Mouse (Mus musculus) cerebellum, adult 2 months (tissue): Measurements from ENCODE around the gene Sel1l. TPM values are rescaled to one million over a fixed set of nuclear protein-coding genes. Genes with fewer than 3 reads are reported as not detected.
A peak's percentile ranks its signal among the peaks of the same experiment; 100 is the strongest.
"Not testable (repeated sequence)": the region's sequence is repeated elsewhere in the genome, so short reads cannot be mapped to it uniquely, and the experiment has no call there.

Source experiments
- DNase-seq, 2 experiments: peaks; one replicate each; pipeline ENCODE4 v3.0.0; 2021
- H3K27ac ChIP-seq: fragments of 200-500 bp; 2 replicates; pipeline ENCODE4 v1.5.1; 2012; ENCODE audit warnings: low read length, control low read depth, inconsistent platforms; ENCODE audit not compliant: insufficient read depth
- H3K27me3 ChIP-seq: fragments of 200-500 bp; 2 replicates; pipeline ENCODE4 v1.6.1; 2012; ENCODE audit warnings: inconsistent platforms, mild to moderate bottlenecking, low read length, moderate library complexity; ENCODE audit not compliant: control insufficient read depth, insufficient read depth
- H3K4me1 ChIP-seq: fragments of 200-500 bp; 2 replicates; pipeline ENCODE4 v1.6.1; 2011; ENCODE audit warnings: low read length; ENCODE audit not compliant: control insufficient read depth, insufficient read depth
- H3K4me3 ChIP-seq: fragments of 200-500 bp; replicated peaks from 2 replicates; pipeline ENCODE3; 2011; ENCODE audit warnings: mild to moderate bottlenecking, low read depth, low read length, control low read depth; ENCODE audit not compliant: insufficient read depth
- CTCF ChIP-seq: fragments of 200-500 bp; IDR thresholded peaks from 2 replicates; pipeline ENCODE4 v1.5.1; 2011; ENCODE audit warnings: low read depth, mild to moderate bottlenecking, control low read depth, low read length, moderate library complexity, borderline replicate concordance; ENCODE audit not compliant: insufficient read depth
- POLR2A ChIP-seq: fragments of 200-500 bp; IDR thresholded peaks from 2 replicates; pipeline ENCODE4 v1.6.1; 2011; ENCODE audit warnings: low read length, control low read depth, borderline replicate concordance; ENCODE audit not compliant: insufficient read depth
- WGBS: fragments of 180-500 bp; shearing (Covaris S2); methylation state at CpG from one replicate; pipeline ENCODE4 v1.1.7; 2018; 5-methylcytosine and 5-hydroxymethylcytosine counted together
- polyA plus RNA-seq: library from polyadenylated mRNA; depleted of rRNA; stranded (reverse); fragments of >200 nt; gene quantifications from 2 replicates; pipeline ENCODE4 v1.2.3, GENCODE M21; 2012

Sel1l gene
- polyA plus RNA-seq, 1 experiment, result 87.1 TPM

GRCm38 (mm10) chr12:91799379-91799773 is 49.6 kb downstream of the Sel1l start:
- H3K4me3 ChIP-seq, result no peak overlapping the region
- no peaks in the 10 kb centered on the region for H3K27me3 ChIP-seq
- WGBS, result 18% methylated on average over 6 of the region's 6 CpGs
- no peak overlapping the region for H3K27ac ChIP-seq
- DNase-seq, result no peak
- no peak for TF ChIP-seq POLR2A
- no peak for TF ChIP-seq CTCF
- no peaks in the 10 kb centered on the region for H3K4me1 ChIP-seq

- TF ChIP-seq POLR2A, result no peak
- TF ChIP-seq CTCF, result no peak
- WGBS, result 61% methylated on average over 6 of the region's 6 CpGs
- no peak for DNase-seq
These were observed 50.1 kb downstream of the Sel1l start for GRCm38 (mm10) chr12:91798720-91799378.

GRCm38 (mm10) chr12:91796774-91797173 is 52.2 kb downstream of the Sel1l start:
- H3K27ac ChIP-seq, result no peak overlapping the region
- 21% methylated on average over 4 of the region's 4 CpGs for WGBS
- no peak for TF ChIP-seq CTCF
- TF ChIP-seq POLR2A, result no peak

More at GRCm38 (mm10) chr12:91798720-91799378, 50.1 kb downstream of the Sel1l start:
- Histone ChIP-seq H3K4me3 (no peak overlapping the region), H3K27ac (no peak overlapping the region), H3K4me1 (no peaks in the 10 kb centered on the region), H3K27me3 (no peaks in the 10 kb centered on the region)

DNA sequence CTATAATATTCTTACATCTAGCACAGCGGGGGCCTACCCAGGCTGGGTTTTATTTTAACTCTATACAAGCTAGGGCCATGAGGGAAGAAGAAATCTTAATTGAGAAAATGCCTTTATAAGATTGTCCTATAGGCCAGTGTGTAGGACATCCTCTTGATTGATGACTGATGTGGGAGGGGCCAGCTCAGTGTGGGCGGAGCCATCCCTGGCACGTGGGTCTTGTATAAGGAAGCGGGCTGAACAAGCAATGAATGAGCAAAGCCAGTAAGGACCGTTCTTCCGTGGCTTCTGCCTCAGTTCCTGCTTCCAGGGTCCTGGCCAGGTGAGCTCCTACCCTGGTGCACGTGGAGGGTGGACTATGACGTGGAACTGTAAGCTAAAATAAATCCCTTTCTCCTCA is 55.7 kb downstream of the Sel1l start:
- Histone ChIP-seq H3K27me3 (no peaks in the 10 kb centered on the region), H3K4me1 (no peaks in the 10 kb centered on the region), H3K4me3 (no peak overlapping the region), H3K27ac (no peak overlapping the region)
- no peak for TF ChIP-seq CTCF
- TF ChIP-seq POLR2A, result no peak
- 74% methylated on average over 8 of the region's 8 CpGs for WGBS
- DNase-seq, result no peak

More at GRCm38 (mm10) chr12:91796774-91797173, 52.2 kb downstream of the Sel1l start:
- no peaks in the 10 kb centered on the region for H3K4me1 ChIP-seq
- H3K27me3 ChIP-seq, result no peaks in the 10 kb centered on the region
- no peak for DNase-seq
- no peak overlapping the region for H3K4me3 ChIP-seq

- no peak for DNase-seq
- WGBS, result 82% methylated on average over 4 of the region's 4 CpGs
- no peak for TF ChIP-seq CTCF
- TF ChIP-seq POLR2A, result no peak
These were observed 57.1 kb downstream of the Sel1l start for GRCm38 (mm10) chr12:91791822-91792221.

DNA sequence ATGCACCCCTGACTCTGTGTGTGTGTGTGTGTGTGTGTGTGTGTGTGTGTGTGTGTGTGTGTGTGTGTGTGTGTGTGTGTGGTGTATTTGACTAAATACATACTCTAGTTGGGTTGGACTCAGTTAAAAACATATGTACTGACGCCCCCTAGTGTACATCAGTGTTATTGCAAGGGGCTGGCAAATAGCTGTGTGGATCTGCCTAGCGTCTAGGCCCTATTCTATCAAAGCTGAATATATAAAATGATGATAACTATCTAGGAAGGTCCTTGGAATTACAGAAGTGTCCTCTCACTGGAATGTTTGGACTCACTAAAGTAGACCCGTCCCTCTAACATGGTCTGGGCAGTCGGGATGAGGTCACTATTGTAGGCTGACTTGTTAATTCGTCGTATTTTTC is 59.2 kb downstream of the Sel1l start:
- TF ChIP-seq POLR2A (no peak), CTCF (peak; percentile 46; the same call in 1 of the 2 replicates)
- DNase-seq, result peak; percentile 30 to 52
- WGBS, result 59% methylated on average over 6 of the region's 6 CpGs

More at GRCm38 (mm10) chr12:91791822-91792221, 57.1 kb downstream of the Sel1l start:
- Histone ChIP-seq H3K27me3 (no peaks in the 10 kb centered on the region), H3K27ac (no peak overlapping the region), H3K4me1 (no peaks in the 10 kb centered on the region), H3K4me3 (no peak overlapping the region)

GRCm38 (mm10) chr12:91788446-91788845 is 60.5 kb downstream of the Sel1l start:
- not testable (repeated sequence) for H3K4me3 ChIP-seq, H3K27ac ChIP-seq, H3K4me1 ChIP-seq, DNase-seq, H3K27me3 ChIP-seq
- 68% methylated on average over 3 of the region's 3 CpGs for WGBS

More for the DNA sequence above, 59.2 kb downstream of the Sel1l start:
- Histone ChIP-seq H3K4me1 (no peaks in the 10 kb centered on the region), H3K27me3 (no peaks in the 10 kb centered on the region), H3K4me3 (no peak overlapping the region), H3K27ac (no peak overlapping the region)

DNA sequence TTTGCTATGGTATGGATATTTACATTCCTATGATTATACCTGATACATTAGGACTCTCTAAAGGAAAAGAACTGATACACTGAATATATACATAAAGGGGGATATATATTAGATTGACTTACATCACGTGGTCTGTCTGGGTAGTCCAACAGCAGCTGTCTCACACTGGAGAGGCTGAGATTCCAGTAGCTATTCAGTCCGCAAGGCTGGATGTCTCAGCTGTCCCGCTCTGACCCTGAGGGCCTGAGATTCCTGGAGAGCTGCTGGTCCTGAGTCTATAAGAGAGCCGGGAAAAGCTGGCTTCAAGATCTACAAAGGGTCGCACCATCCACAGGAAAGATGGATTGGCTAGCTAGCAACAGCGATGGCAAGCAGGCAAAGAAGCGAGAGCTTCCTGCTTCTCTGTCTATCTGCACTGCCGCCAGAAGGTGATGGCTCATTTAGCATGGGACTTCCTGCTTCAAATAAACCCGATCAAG is 61.0 kb downstream of the Sel1l start, which contains the start of gene Ston2:
Ston2 (minus strand) TSS at position 429 of the 479 bp plus-strand sequence.
- Histone ChIP-seq H3K4me1 (no peaks in the 10 kb centered on the region), H3K4me3 (no peak within 1 kb of the TSS), H3K27me3 (no peaks in the 10 kb centered on the region), H3K27ac (no peak within 1 kb of the TSS)
- TF ChIP-seq POLR2A, result no peak
- no peak for TF ChIP-seq CTCF
- WGBS, result 68% methylated on average over 9 of the region's 9 CpGs
- DNase-seq, result no peak
